Mouse (Mus musculus) lung, postnatal 0 days (tissue): ENCODE results near the gene Pde8b.

Experiments used
- CTCF ChIP-seq: IDR thresholded peaks from 2 replicates; pipeline ENCODE4 v1.5.1; 2016; ENCODE audit warnings: antibody characterized with exemption, mild to moderate bottlenecking
- EP300 ChIP-seq: IDR thresholded peaks from 2 replicates; pipeline ENCODE4 v1.6.1; 2016; ENCODE audit warnings: antibody characterized with exemption, mild to moderate bottlenecking, control low read depth

DNA sequence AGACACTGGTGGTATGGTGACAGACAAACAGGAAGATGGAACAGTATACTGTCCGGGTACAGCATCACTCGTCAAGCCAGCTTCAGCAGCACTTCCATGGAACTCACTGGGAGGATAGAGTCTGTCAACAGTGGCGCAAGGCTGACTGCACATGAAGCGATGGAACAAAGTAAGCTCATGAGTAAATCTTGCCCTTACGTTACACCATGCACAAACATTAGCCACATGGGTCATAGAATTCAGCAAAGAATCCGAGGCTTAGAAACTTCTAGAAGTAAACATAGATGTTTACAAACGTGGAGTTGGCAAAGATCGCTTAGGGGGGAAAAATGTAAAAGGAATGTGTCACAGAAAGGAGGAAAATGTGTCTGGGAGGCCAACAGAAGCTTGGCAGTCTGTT is 14.9 kb downstream of the Pde8b start:
- TF ChIP-seq CTCF (no peak), EP300 (no peak)
